10 mouse cellular contexts compared by ENCODE assay signal in genomic region chr17:12297978-12298377, GRCm38 (mm10). TPM values are rescaled to one million over a fixed set of nuclear protein-coding genes. Genes with fewer than 3 reads are reported as not detected.
A peak's percentile ranks its signal among the peaks of the same experiment; 100 is the strongest.
DNase-seq lines count a peak whose midpoint lies in the region; ATAC-seq and TF ChIP-seq lines count a peak whose summit lies in the region.
"Had no signal": no experiment of that assay in that cellular context is flagged by ENCODE, and none has a peak within 500 bp of the region (broad histone marks: within the 10 kb centered on the region; RNA-seq: fewer than 3 reads in every experiment).

No protein-coding gene starts in this region.

- no peaks in the 10 kb centered on the region for H3K36me3 ChIP-seq in limb, embryonic 12.5 days
- no peaks in the 10 kb centered on the region for H3K36me3 ChIP-seq in limb, embryonic 10.5 days
- H3K36me3 ChIP-seq in heart, postnatal 0 days (replicated peaks; ENCODE audit: control insufficient read depth, insufficient read depth, low read length) = no peaks in the 10 kb centered on the region

- H3K4me1 ChIP-seq in limb, embryonic 12.5 days (replicated peaks) = peaks cover 30% of the 10 kb centered on the region
- peaks cover 28% of the 10 kb centered on the region for H3K4me1 ChIP-seq in limb, embryonic 10.5 days
- H3K4me1 ChIP-seq in heart, postnatal 0 days (ENCODE audit: control insufficient read depth, insufficient read depth) = peaks cover 22% of the 10 kb centered on the region

- no peak for ATAC-seq in cerebellum, adult (ENCODE audit: insufficient number of reproducible peaks, low FRiP score, low TSS enrichment)
- no peak for ATAC-seq in limb, embryonic 12.5 days (ENCODE audit: insufficient number of reproducible peaks, insufficient read depth, low FRiP score, low TSS enrichment, low read depth)
- no peak for ATAC-seq in heart, postnatal 0 days (ENCODE audit: insufficient read depth, low read depth)
- ATAC-seq in erythroblast, adult 5-6 weeks (replicated peaks; ENCODE audit: low FRiP score, poor library complexity, severe bottlenecking) = no peak
- ATAC-seq: forebrain, embryonic 13.5 days had no signal

- 79% methylated on average over 4 of the region's 4 CpGs for WGBS in limb, embryonic 12.5 days
- 90% methylated on average over 4 of the region's 4 CpGs for WGBS in limb, embryonic 10.5 days
- WGBS in heart, postnatal 0 days = 51% methylated on average over 4 of the region's 4 CpGs

- H3K27ac ChIP-seq in limb, embryonic 12.5 days = peak overlapping the region; percentile 59; the same call in 1 of the 2 replicates
- no peak overlapping the region for H3K27ac ChIP-seq in limb, embryonic 10.5 days
- H3K27ac ChIP-seq in heart, postnatal 0 days (ENCODE audit: low read depth) = peak overlapping the region; percentile 47
- H3K27ac ChIP-seq: forebrain, embryonic 13.5 days had no signal

- DNase-seq in cerebellum, adult 9-11 months = peak; percentile 4
- DNase-seq in limb, embryonic 10.5 days (ENCODE audit: low spot score) = no peak
- DNase-seq in heart, postnatal 0 days (ENCODE audit: low spot score) = no peak
- DNase-seq in kidney, postnatal 36 days = peak; percentile 51 to 57
- DNase-seq in natural killer cell, adult 2 months (ENCODE audit: low spot score in 2 of 2) = no peak
- DNase-seq: cerebellum, adult 8-10 months had no signal

- H3K27me3 ChIP-seq in limb, embryonic 12.5 days = no peaks in the 10 kb centered on the region
- H3K27me3 ChIP-seq in limb, embryonic 10.5 days (ENCODE audit: low read depth, poor library complexity, severe bottlenecking) = no peaks in the 10 kb centered on the region
- H3K27me3 ChIP-seq in heart, postnatal 0 days (ENCODE audit: control insufficient read depth, insufficient read depth, low read length) = no peaks in the 10 kb centered on the region
- H3K27me3 ChIP-seq: forebrain, embryonic 13.5 days had no signal

- no peaks in the 10 kb centered on the region for H3K9me3 ChIP-seq in limb, embryonic 12.5 days
- H3K9me3 ChIP-seq in limb, embryonic 10.5 days (replicated peaks) = no peaks in the 10 kb centered on the region
- no peaks in the 10 kb centered on the region for H3K9me3 ChIP-seq in heart, postnatal 0 days (replicated peaks; ENCODE audit: control insufficient read depth, low read length)
- H3K9me3 ChIP-seq: forebrain, embryonic 13.5 days had no signal

- no peak for TF ChIP-seq CTCF in heart, postnatal 0 days (IDR thresholded peaks at IDR 0.05; ENCODE audit: low read depth)

- no peak overlapping the region for H3K4me2 ChIP-seq in limb, embryonic 12.5 days
- no peak overlapping the region for H3K4me2 ChIP-seq in heart, postnatal 0 days (ENCODE audit: low read depth, low read length)
- H3K4me2 ChIP-seq: forebrain, embryonic 13.5 days had no signal

- no peak for TF ChIP-seq EP300 in heart, postnatal 0 days (IDR thresholded peaks at IDR 0.05; ENCODE audit: low read depth)

- H3K4me3 ChIP-seq in limb, embryonic 12.5 days (replicated peaks) = no peak overlapping the region
- no peak overlapping the region for H3K4me3 ChIP-seq in limb, embryonic 10.5 days
- H3K4me3 ChIP-seq in heart, postnatal 0 days (ENCODE audit: low read depth, low read length) = no peak overlapping the region
- H3K4me3 ChIP-seq: forebrain, embryonic 13.5 days had no signal

- H3K9ac ChIP-seq in limb, embryonic 12.5 days (replicated peaks) = 0 out of 2 replicates have a peak overlapping the region, but pooled peaks have one; percentile 23
- no peak overlapping the region for H3K9ac ChIP-seq in heart, postnatal 0 days (replicated peaks; ENCODE audit: low read depth, low read length)
- H3K9ac ChIP-seq: forebrain, embryonic 13.5 days had no signal

RNA-seq across cellular contexts. Expression of gene Map3k4, which starts 20.6 kb away (rescaled TPM):
- polyA plus RNA-seq in limb, embryonic 12.5 days (2016; fragmentation: Nextera tagmentation; extraction: Ambion mirVana) = 56.1 and 63.0 TPM in 2 replicates
- polyA plus RNA-seq in limb, embryonic 10.5 days (2016; fragmentation: Nextera tagmentation; extraction: Ambion mirVana) = 47.8 and 49.9 TPM in 2 replicates
- 19.6 and 25.0 TPM in 2 replicates for total RNA-seq in heart, postnatal 0 days (2014; rRNA removed; ENCODE audit: low replicate concordance)
- 31.6 and 36.0 TPM in 2 replicates for polyA plus RNA-seq in heart, postnatal 0 days (2015; fragmentation: Nextera tagmentation; extraction: Ambion mirVana)
- total RNA-seq in erythroblast, adult 5-6 weeks (2015; ENCODE audit: low replicate concordance) = 0.77 and 1.3 TPM in 2 replicates
- 6.3 and 7.2 TPM in 2 replicates for total RNA-seq in erythroblast, adult 5-6 weeks (2017; ENCODE audit: low replicate concordance)

Comparison
In these comparisons a context has a peak if more than half of its experiments do, and no peak if none do; other contexts are left out.
1. DNase-seq: peak in cerebellum, adult 9-11 months (single experiment) and kidney, postnatal 36 days (2 of 2); none in limb, embryonic 10.5 days (single experiment), heart, postnatal 0 days (single experiment) and natural killer cell, adult 2 months (0 of 2).